Mouse (Mus musculus) lung, embryonic 14.5 days (tissue): ENCODE results near the gene Il23a. TPM values are rescaled to one million over a fixed set of nuclear protein-coding genes. Genes with fewer than 3 reads are reported as not detected.
"Not testable (repeated sequence)": the region's sequence is repeated elsewhere in the genome, so short reads cannot be mapped to it uniquely, and the experiment has no call there.

Experiments
- ATAC-seq: fragments of 200-750 bp; cut with Nextera tagmentation; 2 replicates; pipeline ENCODE4 v1.8.0; 2017; ENCODE audit warnings: mild to moderate bottlenecking, moderate TSS enrichment, moderate library complexity; ENCODE audit not compliant: insufficient read depth
- DNase-seq: peaks from one replicate; pipeline ENCODE4 v3.0.0-alpha.2; 2015
- H3K27ac ChIP-seq: fragments of 300-500 bp; sonication (generic); 2 replicates; pipeline ENCODE4 v1.5.1; 2014; ENCODE audit warnings: low read depth, mild to moderate bottlenecking, moderate library complexity
- H3K27me3 ChIP-seq: fragments of 300-500 bp; sonication (generic); 2 replicates; pipeline ENCODE4 v1.6.1; 2014; ENCODE audit warnings: low read length, control low read depth; ENCODE audit not compliant: insufficient read depth
- H3K36me3 ChIP-seq: fragments of 300-500 bp; sonication (generic); 2 replicates; pipeline ENCODE4 v1.6.1; 2014; ENCODE audit warnings: control low read depth; ENCODE audit not compliant: insufficient read depth
- H3K4me1 ChIP-seq: fragments of 300-500 bp; sonication (generic); 2 replicates; pipeline ENCODE4 v1.6.1; 2014; ENCODE audit warnings: antibody characterized with exemption, control low read depth; ENCODE audit not compliant: insufficient read depth
- H3K4me2 ChIP-seq: fragments of 300-500 bp; sonication (generic); 2 replicates; pipeline ENCODE4 v1.6.1; 2014; ENCODE audit warnings: mild to moderate bottlenecking
- H3K4me3 ChIP-seq: fragments of 300-500 bp; sonication (generic); 2 replicates; pipeline ENCODE4 v1.5.1; 2014; ENCODE audit warnings: low read depth, low read length
- H3K9ac ChIP-seq: fragments of 300-500 bp; sonication (generic); 2 replicates; pipeline ENCODE4 v1.6.1; 2014
- H3K9me3 ChIP-seq: fragments of 300-500 bp; sonication (generic); 2 replicates; pipeline ENCODE4 v1.6.1; 2016; ENCODE audit warnings: low read depth, low read length, control low read depth
- CTCF ChIP-seq: IDR thresholded peaks from 2 replicates; pipeline ENCODE4 v1.5.1; 2016; ENCODE audit warnings: antibody characterized with exemption, low read depth
- WGBS: fragments of 180-500 bp; shearing (Covaris S2); extraction: QIAGEN DNeasy Blood & Tissue Kit; methylation state at CpG from one replicate; pipeline ENCODE4 v1.1.7; 2014; 5-methylcytosine and 5-hydroxymethylcytosine counted together
- polyA plus RNA-seq: library from polyadenylated mRNA; unstranded; fragments of >200 nt; fragmentation: Nextera tagmentation; extraction: Ambion mirVana; gene quantifications from 2 replicates; pipeline ENCODE4 v1.2.1, GENCODE M21; 2014

Il23a gene
- polyA plus RNA-seq, 1 experiment from 2014 or later = 0.17 TPM

DNA sequence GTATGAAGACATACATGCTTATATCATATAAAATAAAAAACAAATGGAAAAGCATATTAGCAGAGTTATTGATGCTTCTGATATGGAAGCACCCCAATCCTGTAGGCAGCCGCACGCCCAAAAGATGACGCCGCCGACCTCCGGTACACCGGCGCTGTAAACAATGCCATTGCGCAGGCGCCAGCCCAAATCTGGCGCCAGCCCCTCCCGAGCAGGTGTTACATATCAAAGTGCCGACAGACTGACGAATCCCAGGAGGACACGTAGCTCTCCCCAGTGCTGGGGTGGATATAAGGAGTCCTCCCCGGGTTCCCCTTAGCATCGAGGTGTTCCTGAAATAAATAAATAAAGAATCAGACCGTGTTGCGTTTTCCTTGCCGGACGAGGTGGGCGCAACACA lies 36.3 kb downstream of the Il23a start:
- TF ChIP-seq CTCF = no peak
- H3K36me3 ChIP-seq = no peaks in the 10 kb centered on the region
- H3K4me3 ChIP-seq = no peak overlapping the region
- DNase-seq (no peak), ATAC-seq (no peak)
- H3K27ac ChIP-seq = no peak overlapping the region
- 62% methylated on average over 22 of the region's 22 CpGs for WGBS
- no peak overlapping the region for H3K4me2 ChIP-seq
- no peak overlapping the region for H3K9ac ChIP-seq
- no peaks in the 10 kb centered on the region for H3K9me3 ChIP-seq
- H3K4me1 ChIP-seq = no peaks in the 10 kb centered on the region
- H3K27me3 ChIP-seq = no peaks in the 10 kb centered on the region

GRCm38 (mm10) chr10:128260376-128260775 lies 38.2 kb downstream of the Il23a start:
- H3K9ac ChIP-seq, H3K4me2 ChIP-seq, H3K27ac ChIP-seq, H3K36me3 ChIP-seq, H3K4me1 ChIP-seq, DNase-seq, ATAC-seq, H3K27me3 ChIP-seq, H3K9me3 ChIP-seq, H3K4me3 ChIP-seq: not testable (repeated sequence)
- 70% methylated on average over 7 of the region's 7 CpGs for WGBS

GRCm38 (mm10) chr10:128259946-128260345 lies 38.6 kb downstream of the Il23a start:
- Histone ChIP-seq H3K36me3 (no peaks in the 10 kb centered on the region), H3K4me1 (no peaks in the 10 kb centered on the region), H3K27me3 (no peaks in the 10 kb centered on the region), H3K4me2 (no peak overlapping the region), H3K4me3 (no peak overlapping the region), H3K9me3 (no peaks in the 10 kb centered on the region), H3K27ac (no peak overlapping the region), H3K9ac (no peak overlapping the region)
- ATAC-seq (no peak), DNase-seq (no peak)
- 81% methylated on average over 5 of the region's 5 CpGs for WGBS
- TF ChIP-seq CTCF = no peak

- H3K9me3 ChIP-seq = no peaks in the 10 kb centered on the region
- DNase-seq (no peak), ATAC-seq (no peak)
- H3K27ac ChIP-seq = no peak overlapping the region
- 74% methylated on average over 4 of the region's 4 CpGs for WGBS
- no peak overlapping the region for H3K4me2 ChIP-seq
- H3K4me1 ChIP-seq = no peaks in the 10 kb centered on the region
- no peak for TF ChIP-seq CTCF
- H3K4me3 ChIP-seq = no peak overlapping the region
- H3K27me3 ChIP-seq = no peaks in the 10 kb centered on the region
- no peaks in the 10 kb centered on the region for H3K36me3 ChIP-seq
- no peak overlapping the region for H3K9ac ChIP-seq
Measured at GRCm38 (mm10) chr10:128258953-128259352, 39.6 kb downstream of the Il23a start.

GRCm38 (mm10) chr10:128256328-128256727 lies 42.2 kb downstream of the Il23a start:
- TF ChIP-seq CTCF = no peak
- Histone ChIP-seq H3K27ac (no peak overlapping the region), H3K27me3 (no peaks in the 10 kb centered on the region), H3K4me3 (no peak overlapping the region), H3K36me3 (peaks cover 21% of the 10 kb centered on the region), H3K4me2 (no peak overlapping the region), H3K9ac (no peak overlapping the region), H3K4me1 (no peaks in the 10 kb centered on the region), H3K9me3 (no peaks in the 10 kb centered on the region)
- DNase-seq (no peak), ATAC-seq (no peak)
- 70% methylated on average over 8 of the region's 8 CpGs for WGBS

- DNase-seq (no peak), ATAC-seq (no peak)
- Histone ChIP-seq H3K9me3 (no peaks in the 10 kb centered on the region), H3K9ac (no peak overlapping the region), H3K27ac (no peak overlapping the region), H3K4me1 (no peaks in the 10 kb centered on the region), H3K36me3 (peaks cover 25% of the 10 kb centered on the region), H3K4me2 (no peak overlapping the region), H3K4me3 (no peak overlapping the region), H3K27me3 (no peaks in the 10 kb centered on the region)
- WGBS = 76% methylated on average over 8 of the region's 8 CpGs
- no peak for TF ChIP-seq CTCF
Measured at GRCm38 (mm10) chr10:128255925-128256324, 42.6 kb downstream of the Il23a start.

DNA sequence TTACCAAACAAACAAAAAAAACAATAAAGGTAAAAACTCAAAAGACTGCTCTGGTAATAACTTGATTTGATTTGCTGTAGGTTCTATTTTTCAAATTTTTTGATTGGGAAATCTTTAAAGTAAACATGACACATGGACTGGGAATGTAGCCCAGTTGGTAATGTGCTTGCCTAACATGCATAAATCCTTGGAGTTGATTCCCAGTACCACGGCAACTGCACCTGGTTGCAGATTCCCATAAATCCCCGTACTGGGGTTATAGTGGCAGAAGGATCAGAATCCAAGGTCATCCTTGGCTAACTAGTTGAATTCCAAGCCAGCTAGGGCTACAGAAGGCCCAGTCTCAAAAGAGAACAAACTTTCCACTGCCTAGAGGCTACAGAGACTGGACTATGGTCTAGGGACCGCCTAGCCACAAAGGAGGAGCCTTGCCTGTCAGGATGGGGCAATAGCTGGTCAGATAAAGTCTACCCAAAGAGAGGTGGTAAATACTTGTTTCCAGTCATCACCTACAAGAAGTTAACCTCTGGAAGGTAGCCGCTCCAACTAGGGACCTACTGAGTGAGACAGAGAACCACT lies 44.8 kb downstream of the Il23a start, which contains the start of gene Apon:
Gene Apon, plus strand, starts transcription at position 420 of the 579 bp plus-strand sequence.
- Histone ChIP-seq H3K27me3 (no peaks in the 10 kb centered on the region), H3K9me3 (no peaks in the 10 kb centered on the region), H3K36me3 (peaks cover 46% of the 10 kb centered on the region), H3K27ac (no peak within 1 kb of the TSS), H3K4me1 (no peaks in the 10 kb centered on the region), H3K4me3 (no peak within 1 kb of the TSS), H3K4me2 (no peak within 1 kb of the TSS), H3K9ac (no peak within 1 kb of the TSS)
- DNase-seq (no peak), ATAC-seq (no peak)
- no peak for TF ChIP-seq CTCF
- whole genome bisulfite sequencing = 76% methylated on average over 4 of the region's 4 CpGs

- no peaks in the 10 kb centered on the region for H3K4me1 ChIP-seq
- ATAC-seq (no peak), DNase-seq (no peak)
- no peaks in the 10 kb centered on the region for H3K27me3 ChIP-seq
- no peak overlapping the region for H3K4me3 ChIP-seq
- H3K9me3 ChIP-seq = no peaks in the 10 kb centered on the region
- WGBS = 91% methylated on average over 13 of the region's 13 CpGs
- H3K36me3 ChIP-seq = peaks cover 78% of the 10 kb centered on the region
- no peak for TF ChIP-seq CTCF
- H3K9ac ChIP-seq = no peak overlapping the region
- H3K4me2 ChIP-seq = no peak overlapping the region
- no peak overlapping the region for H3K27ac ChIP-seq
Measured at GRCm38 (mm10) chr10:128250565-128250964, 48.0 kb downstream of the Il23a start.
